ENCODE assay signal across 8 mouse cellular contexts in the genomic region with DNA sequence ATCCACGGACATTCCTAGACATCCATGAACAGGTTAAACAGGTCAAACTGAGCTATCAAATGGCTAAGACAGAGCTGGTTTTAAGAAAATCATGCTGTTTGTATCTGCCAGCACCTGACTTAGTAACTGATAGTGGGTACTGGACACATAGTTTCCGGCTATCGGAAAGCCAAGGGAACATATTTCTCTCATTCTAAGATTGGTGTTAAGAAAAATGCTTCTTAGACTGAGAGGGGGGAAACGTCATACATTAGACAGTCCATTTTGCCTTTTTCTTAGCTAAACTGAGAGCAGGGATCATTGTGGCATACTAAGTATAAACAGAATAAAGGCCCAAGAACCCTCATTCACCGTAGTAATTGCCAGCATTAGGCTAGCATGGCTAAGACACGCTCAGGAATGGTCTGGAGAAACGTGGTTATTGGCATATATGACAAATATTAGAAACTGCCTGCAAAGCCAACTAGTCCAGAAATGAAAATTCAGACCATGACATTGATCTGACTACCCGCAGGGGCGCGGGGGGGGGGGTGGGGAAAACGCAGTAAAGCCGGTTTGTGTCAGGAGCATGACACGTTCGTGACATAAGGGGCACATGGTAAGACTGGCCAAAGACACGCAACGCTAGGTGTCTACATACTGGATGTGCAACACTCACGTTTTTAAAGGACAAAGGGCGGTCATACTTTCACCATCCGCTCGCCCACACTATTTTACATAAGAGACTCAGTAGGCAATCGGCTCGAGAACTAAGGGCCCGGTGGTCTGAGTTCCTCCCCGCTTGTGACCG. TPM values are rescaled to one million over a fixed set of nuclear protein-coding genes. Genes with fewer than 3 reads are reported as not detected.
DNase-seq lines count a peak whose midpoint lies in the region; ATAC-seq lines count a peak whose summit lies in the region.

No protein-coding gene starts in this region.

- peak; percentile 14 for DNase-seq in heart, adult 11 months
- no peak for DNase-seq in heart, postnatal 36 days
- DNase-seq in ES-CJ7 (ENCODE audit: low read depth, low spot score), result peak; percentile 64
- DNase-seq in embryonic facial prominence, embryonic 14.5 days (ENCODE audit: low spot score), result peak; percentile 72
- peak; percentile 61 for DNase-seq in hindbrain, embryonic 14.5 days (ENCODE audit: low spot score)
- DNase-seq in retina, postnatal 7 days (ENCODE audit: low read depth, low spot score), result peak; percentile 33
- DNase-seq in yolk sac, embryonic 10.5 days (ENCODE audit: low spot score), result no peak

- WGBS in embryonic facial prominence, embryonic 14.5 days, result 3% methylated on average over 22 of the region's 25 CpGs
- WGBS in hindbrain, embryonic 14.5 days, result 6% methylated on average over 25 of the region's 25 CpGs
- WGBS in lung, embryonic 16.5 days, result 1% methylated on average over 25 of the region's 25 CpGs

- no peaks in the 10 kb centered on the region for H3K9me3 ChIP-seq in embryonic facial prominence, embryonic 14.5 days (ENCODE audit: control insufficient read depth, low read length)
- no peaks in the 10 kb centered on the region for H3K9me3 ChIP-seq in hindbrain, embryonic 14.5 days (ENCODE audit: control insufficient read depth, low read length)
- no peaks in the 10 kb centered on the region for H3K9me3 ChIP-seq in lung, embryonic 16.5 days (ENCODE audit: control insufficient read depth, low read length)

- intact Hi-C loops in heart, postnatal 36 days (cut with DNase I), result loop anchor here (1.0 kb wide), 1 partner anchor 16 kb away; no protein-coding TSS in a partner anchor

- H3K27me3 ChIP-seq in embryonic facial prominence, embryonic 14.5 days (replicated peaks; ENCODE audit: control insufficient read depth, insufficient read depth, low read length), result no peaks in the 10 kb centered on the region
- no peaks in the 10 kb centered on the region for H3K27me3 ChIP-seq in hindbrain, embryonic 14.5 days (ENCODE audit: control insufficient read depth, insufficient read depth, low read length)
- no peaks in the 10 kb centered on the region for H3K27me3 ChIP-seq in lung, embryonic 16.5 days (ENCODE audit: control insufficient read depth, insufficient read depth, low read depth, low read length)

- peak overlapping the region; percentile 100 for H3K9ac ChIP-seq in embryonic facial prominence, embryonic 14.5 days (ENCODE audit: low read depth, low read length)
- peak overlapping the region; percentile 100 for H3K9ac ChIP-seq in hindbrain, embryonic 14.5 days
- peak overlapping the region; percentile 100 for H3K9ac ChIP-seq in lung, embryonic 16.5 days (ENCODE audit: low read length)

- peak overlapping the region; percentile 93 for H3K4me2 ChIP-seq in embryonic facial prominence, embryonic 14.5 days (ENCODE audit: low read depth, low read length)
- peak overlapping the region; percentile 53 for H3K4me2 ChIP-seq in hindbrain, embryonic 14.5 days (replicated peaks)
- H3K4me2 ChIP-seq in lung, embryonic 16.5 days (ENCODE audit: low read depth, low read length), result peak overlapping the region; percentile 70

- H3K36me3 ChIP-seq in embryonic facial prominence, embryonic 14.5 days (ENCODE audit: control insufficient read depth, insufficient read depth, low read length), result no peaks in the 10 kb centered on the region
- peaks cover 4% of the 10 kb centered on the region; the same call in 1 of the 2 replicates for H3K36me3 ChIP-seq in hindbrain, embryonic 14.5 days (replicated peaks; ENCODE audit: control insufficient read depth, insufficient read depth)
- H3K36me3 ChIP-seq in lung, embryonic 16.5 days (ENCODE audit: control insufficient read depth, insufficient read depth, low read length), result no peaks in the 10 kb centered on the region

- H3K4me3 ChIP-seq in embryonic facial prominence, embryonic 14.5 days (ENCODE audit: low read depth, low read length), result peak overlapping the region; percentile 98
- peak overlapping the region; percentile 87 for H3K4me3 ChIP-seq in hindbrain, embryonic 14.5 days (replicated peaks; ENCODE audit: low read length)
- peak overlapping the region; percentile 94 for H3K4me3 ChIP-seq in lung, embryonic 16.5 days (ENCODE audit: low read length)

- peaks cover 17% of the 10 kb centered on the region for H3K4me1 ChIP-seq in embryonic facial prominence, embryonic 14.5 days (ENCODE audit: control insufficient read depth, insufficient read depth, low read length)
- peaks cover 26% of the 10 kb centered on the region for H3K4me1 ChIP-seq in hindbrain, embryonic 14.5 days (replicated peaks; ENCODE audit: control insufficient read depth, insufficient read depth, low read length)
- H3K4me1 ChIP-seq in lung, embryonic 16.5 days (replicated peaks; ENCODE audit: control insufficient read depth, insufficient read depth, low read length), result peaks cover 19% of the 10 kb centered on the region

- peak overlapping the region; percentile 100 for H3K27ac ChIP-seq in embryonic facial prominence, embryonic 14.5 days (replicated peaks; ENCODE audit: low read depth, low read length)
- peak overlapping the region; percentile 100 for H3K27ac ChIP-seq in hindbrain, embryonic 14.5 days
- H3K27ac ChIP-seq in lung, embryonic 16.5 days (ENCODE audit: low read length), result peak overlapping the region; percentile 99

- peak; percentile 17 for ATAC-seq in embryonic facial prominence, embryonic 14.5 days (ENCODE audit: low read depth)
- peak; percentile 38 for ATAC-seq in hindbrain, embryonic 14.5 days (ENCODE audit: low FRiP score)
- ATAC-seq in lung, embryonic 16.5 days (ENCODE audit: low read depth), result peak; percentile 23

RNA-seq across cellular contexts. Expression of a gene that starts 0.7 kb away (rescaled TPM):
- 100 to 1,000 TPM in 1 of 2 experiments, 10 to 100 TPM in 1; 98.1 to 111 TPM for total RNA-seq in heart, postnatal 36 days (2021)
- polyA plus RNA-seq in embryonic facial prominence, embryonic 14.5 days (2014; fragmentation: Nextera tagmentation; extraction: Ambion mirVana), result 32.6 and 36.5 TPM in 2 replicates
- 40.0 and 46.5 TPM in 2 replicates for polyA plus RNA-seq in hindbrain, embryonic 14.5 days (2014; fragmentation: Nextera tagmentation; extraction: Ambion mirVana)
- 44.0 and 44.8 TPM in 2 replicates for polyA plus RNA-seq in lung, embryonic 16.5 days (2015; fragmentation: Nextera tagmentation; extraction: Ambion mirVana)

RNA-seq across cellular contexts. Expression of a gene that starts 0.8 kb away (rescaled TPM):
- total RNA-seq in heart, postnatal 36 days (2021), result 10 to 100 TPM; 50.8 to 56.1 TPM
- polyA plus RNA-seq in embryonic facial prominence, embryonic 14.5 days (2014; fragmentation: Nextera tagmentation; extraction: Ambion mirVana), result 199 and 200 TPM in 2 replicates
- 208 and 210 TPM in 2 replicates for polyA plus RNA-seq in hindbrain, embryonic 14.5 days (2014; fragmentation: Nextera tagmentation; extraction: Ambion mirVana)
- 231 and 251 TPM in 2 replicates for polyA plus RNA-seq in lung, embryonic 16.5 days (2015; fragmentation: Nextera tagmentation; extraction: Ambion mirVana)

RNA-seq across cellular contexts. Expression of a gene that starts 43.3 kb away (rescaled TPM):
- total RNA-seq in heart, postnatal 36 days (2021), result 1 to 10 TPM; 3.5 to 3.6 TPM
- 2.3 and 4.6 TPM in 2 replicates for polyA plus RNA-seq in embryonic facial prominence, embryonic 14.5 days (2014; fragmentation: Nextera tagmentation; extraction: Ambion mirVana)
- polyA plus RNA-seq in hindbrain, embryonic 14.5 days (2014; fragmentation: Nextera tagmentation; extraction: Ambion mirVana), result 9.2 and 11.7 TPM in 2 replicates
- 12.3 and 13.4 TPM in 2 replicates for polyA plus RNA-seq in lung, embryonic 16.5 days (2015; fragmentation: Nextera tagmentation; extraction: Ambion mirVana)

RNA-seq across cellular contexts. Expression of a gene that starts 56.8 kb away (rescaled TPM):
- total RNA-seq in heart, postnatal 36 days (2021), result 100 to 1,000 TPM; 341 to 349 TPM
- polyA plus RNA-seq in embryonic facial prominence, embryonic 14.5 days (2014; fragmentation: Nextera tagmentation; extraction: Ambion mirVana), result 30.8 and 42.0 TPM in 2 replicates
- polyA plus RNA-seq in hindbrain, embryonic 14.5 days (2014; fragmentation: Nextera tagmentation; extraction: Ambion mirVana), result 0.33 and 1.8 TPM in 2 replicates
- 64.1 and 79.2 TPM in 2 replicates for polyA plus RNA-seq in lung, embryonic 16.5 days (2015; fragmentation: Nextera tagmentation; extraction: Ambion mirVana)

Comparison
In these comparisons a context has a peak if more than half of its experiments do, and no peak if none do; other contexts are left out.
1. DNase-seq: peak in heart, adult 11 months (single experiment), ES-CJ7 (single experiment), embryonic facial prominence, embryonic 14.5 days (single experiment), hindbrain, embryonic 14.5 days (single experiment) and retina, postnatal 7 days (single experiment); none in heart, postnatal 36 days (0 of 2) and yolk sac, embryonic 10.5 days (single experiment).
2. Peak in every context shown above with its lines, with median percentiles within 50 percentile points of each other: ATAC-seq, H3K27ac ChIP-seq, H3K4me2 ChIP-seq, H3K4me3 ChIP-seq and H3K9ac ChIP-seq.